Mouse (Mus musculus) CH12.LX (cell line): ENCODE results near the gene Rdh16f2.

Experiments
- CHD1 ChIP-seq: IDR thresholded peaks from 2 replicates; pipeline ENCODE4 v1.6.1; 2012; ENCODE audit warnings: low read depth, low read length, improper control_type of control experiment, inconsistent platforms
- CTCF ChIP-seq, 2 experiments: IDR thresholded peaks in 1 of 2; conservative IDR thresholded peaks in 1 of 2; 2 replicates each; pipeline ENCODE4 v1.5.1; 2011 to 2012; ENCODE audit warnings: low read depth in 2 of 2, low read length in 2 of 2, improper control_type of control experiment in 1 of 2, inconsistent platforms in 1 of 2, mild to moderate bottlenecking in 1 of 2, moderate library complexity in 1 of 2
- EP300 ChIP-seq: IDR thresholded peaks from 2 replicates; pipeline ENCODE4 v1.6.1; 2011; ENCODE audit warnings: low read length, improper control_type of control experiment
- HCFC1 ChIP-seq: IDR thresholded peaks from 2 replicates; pipeline ENCODE4 v1.6.1; 2012; ENCODE audit warnings: low read depth, mild to moderate bottlenecking, inconsistent platforms, low read length, improper control_type of control experiment
- POLR2AphosphoS2 ChIP-seq: IDR thresholded peaks from 2 replicates; pipeline ENCODE4 v1.6.1; 2011; ENCODE audit warnings: low read depth, low read length, improper control_type of control experiment
- UBTF ChIP-seq: IDR thresholded peaks from 2 replicates; pipeline ENCODE4 v1.6.1; 2012; ENCODE audit warnings: low read depth, mild to moderate bottlenecking, inconsistent platforms, low read length, improper control_type of control experiment, moderate library complexity
- ZNF384 ChIP-seq: IDR thresholded peaks from 2 replicates; pipeline ENCODE4 v1.6.1; 2012; ENCODE audit warnings: low read depth, low read length, improper control_type of control experiment, inconsistent platforms

GRCm38 (mm10) chr10:127922241-127922640 lies 56.0 kb downstream of the Rdh16f2 start:
- TF ChIP-seq CHD1 (no peak), CTCF (conservative IDR thresholded peaks at IDR 0.05 in 1 of 2, IDR thresholded peaks at IDR 0.05 in 1 of 2; ENCODE audit: low read depth in 2 of 2, low read length in 2 of 2) (no peak), ZNF384 (no peak), HCFC1 (no peak), EP300 (no peak), POLR2AphosphoS2 (no peak), UBTF (no peak)
